Mouse (Mus musculus) erythroblast, embryonic 14.5 days (primary cell): Measurements from ENCODE around the gene Adamts7.

Source experiments
- GATA1 ChIP-seq: IDR thresholded peaks from 2 replicates; pipeline ENCODE4 v1.6.1; 2012; ENCODE audit warnings: low read length, inconsistent platforms, mixed read lengths
- TAL1 ChIP-seq: IDR thresholded peaks from 3 replicates; pipeline ENCODE4 v1.6.1; 2012; ENCODE audit warnings: low read length, inconsistent platforms, mixed read lengths

GRCm38 (mm10) chr9:90183550-90183949 lies 20.7 kb downstream of the Adamts7 start:
- TF ChIP-seq GATA1 (no peak), TAL1 (no peak)
